Mouse (Mus musculus) liver, embryonic 11.5 days (tissue): ENCODE data around the gene Camkmt. TPM values are rescaled to one million over a fixed set of nuclear protein-coding genes. Genes with fewer than 3 reads are reported as not detected.

Source experiments
- ATAC-seq: fragments of 200-750 bp; cut with Nextera tagmentation; replicated peaks from 2 replicates; pipeline ENCODE4 v1.8.0; 2017; ENCODE audit warnings: moderate number of reproducible peaks, mild to moderate bottlenecking, moderate TSS enrichment, moderate library complexity; ENCODE audit not compliant: low FRiP score
- DNase-seq: peaks from one replicate; pipeline ENCODE4 v3.0.0-alpha.2; 2017; ENCODE audit warnings: low spot score
- H3K27ac ChIP-seq: fragments of 300-500 bp; sonication (generic); 2 replicates; pipeline ENCODE4 v1.5.1; 2014; ENCODE audit warnings: mild to moderate bottlenecking, low read depth, low read length, control low read depth
- H3K27me3 ChIP-seq: fragments of 300-500 bp; sonication (generic); replicated peaks from 2 replicates; pipeline ENCODE4 v1.6.1; 2014; ENCODE audit warnings: low read length, mixed read lengths; ENCODE audit not compliant: control insufficient read depth, insufficient read depth
- H3K36me3 ChIP-seq: fragments of 300-500 bp; sonication (generic); 2 replicates; pipeline ENCODE4 v1.6.1; 2014; ENCODE audit warnings: mild to moderate bottlenecking, low read length, moderate library complexity, mixed read lengths; ENCODE audit not compliant: control insufficient read depth, insufficient read depth
- H3K4me1 ChIP-seq: fragments of 300-500 bp; sonication (generic); replicated peaks from 2 replicates; pipeline ENCODE4 v1.6.1; 2014; ENCODE audit warnings: low read length, mixed read lengths; ENCODE audit not compliant: control insufficient read depth, insufficient read depth
- H3K4me2 ChIP-seq: fragments of 300-500 bp; sonication (generic); 2 replicates; pipeline ENCODE4 v1.6.1; 2014; ENCODE audit warnings: mild to moderate bottlenecking, control low read depth, moderate library complexity
- H3K4me3 ChIP-seq: fragments of 300-500 bp; sonication (generic); 2 replicates; pipeline ENCODE4 v1.5.1; 2014; ENCODE audit warnings: low read depth, low read length, control low read depth
- H3K9ac ChIP-seq: fragments of 300-500 bp; sonication (generic); 2 replicates; pipeline ENCODE4 v1.6.1; 2014; ENCODE audit warnings: low read depth, low read length, control low read depth
- H3K9me3 ChIP-seq: fragments of 300-500 bp; sonication (generic); 2 replicates; pipeline ENCODE4 v1.6.1; 2016; ENCODE audit warnings: low read length, inconsistent platforms, mixed read lengths; ENCODE audit not compliant: control insufficient read depth
- WGBS: fragments of 180-500 bp; shearing (Covaris S2); extraction: QIAGEN DNeasy Blood & Tissue Kit; methylation state at CpG from one replicate; pipeline ENCODE4 v1.1.7; 2014; 5-methylcytosine and 5-hydroxymethylcytosine counted together
- polyA plus RNA-seq: library from polyadenylated mRNA; unstranded; fragments of >200 nt; fragmentation: Nextera tagmentation; extraction: Ambion mirVana; gene quantifications from 2 replicates; pipeline ENCODE4 v1.2.1, GENCODE M21; 2014

Camkmt gene
- polyA plus RNA-seq, 1 experiment from 2014 or later: 6.4 TPM

- WGBS: 78% methylated on average over 7 of the region's 7 CpGs
Measured at GRCm38 (mm10) chr17:85379101-85379500, 288.7 kb downstream of the Camkmt start.

GRCm38 (mm10) chr17:85381578-85382223 is 291.3 kb downstream of the Camkmt start:
- ATAC-seq (no peak), DNase-seq (no peak)
- 74% methylated on average over 8 of the region's 8 CpGs for WGBS
- Histone ChIP-seq H3K4me3 (no peak overlapping the region), H3K4me1 (peaks cover 4% of the 10 kb centered on the region; the same call in 1 of the 2 replicates), H3K9me3 (no peaks in the 10 kb centered on the region), H3K27ac (no peak overlapping the region), H3K9ac (no peak overlapping the region), H3K36me3 (no peaks in the 10 kb centered on the region), H3K27me3 (no peaks in the 10 kb centered on the region), H3K4me2 (no peak overlapping the region)

More at GRCm38 (mm10) chr17:85379101-85379500, 288.7 kb downstream of the Camkmt start:
- Histone ChIP-seq H3K9me3 (no peaks in the 10 kb centered on the region), H3K4me3 (no peak overlapping the region), H3K9ac (no peak overlapping the region), H3K4me1 (peaks cover 4% of the 10 kb centered on the region; the same call in 1 of the 2 replicates), H3K27me3 (no peaks in the 10 kb centered on the region), H3K4me2 (no peak overlapping the region), H3K36me3 (no peaks in the 10 kb centered on the region), H3K27ac (no peak overlapping the region)
- DNase-seq (no peak), ATAC-seq (no peak)

- ATAC-seq (no peak), DNase-seq (no peak)
- Histone ChIP-seq H3K27ac (no peak overlapping the region), H3K4me2 (no peak overlapping the region; the same call in 1 of the 2 replicates), H3K9ac (no peak overlapping the region), H3K27me3 (no peaks in the 10 kb centered on the region), H3K4me1 (peaks cover 4% of the 10 kb centered on the region; the same call in 1 of the 2 replicates), H3K36me3 (no peaks in the 10 kb centered on the region), H3K9me3 (no peaks in the 10 kb centered on the region), H3K4me3 (no peak overlapping the region)
- WGBS: 65% methylated on average over 4 of the region's 4 CpGs
Measured at GRCm38 (mm10) chr17:85382344-85382743, 292.0 kb downstream of the Camkmt start.

- Histone ChIP-seq H3K9me3 (no peaks in the 10 kb centered on the region), H3K36me3 (no peaks in the 10 kb centered on the region), H3K9ac (no peak overlapping the region; the same call in 1 of the 2 replicates), H3K27ac (peak overlapping the region; percentile 46; the same call in 1 of the 2 replicates), H3K4me2 (peak overlapping the region; percentile 16), H3K4me1 (peaks cover 4% of the 10 kb centered on the region; the same call in 1 of the 2 replicates), H3K4me3 (no peak overlapping the region), H3K27me3 (no peaks in the 10 kb centered on the region)
- WGBS: 58% methylated on average over 6 of the region's 6 CpGs
- ATAC-seq (peak; percentile 87), DNase-seq (no peak)
Measured at GRCm38 (mm10) chr17:85382906-85383305, 292.6 kb downstream of the Camkmt start.

- H3K27me3 ChIP-seq: no peaks in the 10 kb centered on the region
- ATAC-seq (no peak), DNase-seq (no peak)
Measured at GRCm38 (mm10) chr17:85393091-85393890, 302.9 kb downstream of the Camkmt start.

GRCm38 (mm10) chr17:85393891-85394321 is 303.6 kb downstream of the Camkmt start:
- no peaks in the 10 kb centered on the region for H3K9me3 ChIP-seq
- DNase-seq (no peak), ATAC-seq (no peak)
- no peak overlapping the region for H3K9ac ChIP-seq
- no peak overlapping the region for H3K27ac ChIP-seq
- H3K4me2 ChIP-seq: no peak overlapping the region
- 85% methylated on average over 7 of the region's 7 CpGs for WGBS
- no peaks in the 10 kb centered on the region for H3K36me3 ChIP-seq
- no peak overlapping the region for H3K4me3 ChIP-seq
- H3K4me1 ChIP-seq: no peaks in the 10 kb centered on the region
- H3K27me3 ChIP-seq: no peaks in the 10 kb centered on the region

More at GRCm38 (mm10) chr17:85393091-85393890, 302.9 kb downstream of the Camkmt start:
- H3K4me2 ChIP-seq: no peak overlapping the region
- H3K4me3 ChIP-seq: no peak overlapping the region
- H3K9ac ChIP-seq: no peak overlapping the region
- no peaks in the 10 kb centered on the region for H3K4me1 ChIP-seq
- H3K27ac ChIP-seq: no peak overlapping the region
- no peaks in the 10 kb centered on the region for H3K9me3 ChIP-seq
- no peaks in the 10 kb centered on the region for H3K36me3 ChIP-seq
- WGBS: 86% methylated on average over 16 of the region's 16 CpGs

GRCm38 (mm10) chr17:85395502-85395901 is 305.1 kb downstream of the Camkmt start:
- H3K27me3 ChIP-seq: no peaks in the 10 kb centered on the region
- H3K9me3 ChIP-seq: no peaks in the 10 kb centered on the region
- WGBS: 40% methylated on average over 5 of the region's 5 CpGs
- H3K4me3 ChIP-seq: no peak overlapping the region
- H3K36me3 ChIP-seq: no peaks in the 10 kb centered on the region
- H3K4me2 ChIP-seq: no peak overlapping the region
- no peaks in the 10 kb centered on the region for H3K4me1 ChIP-seq
- 0 out of 2 replicates have a peak, but pooled peaks have one; percentile 23 for ATAC-seq
- no peak overlapping the region for H3K9ac ChIP-seq
- no peak overlapping the region for H3K27ac ChIP-seq
- no peak for DNase-seq

- Histone ChIP-seq H3K9me3 (no peaks in the 10 kb centered on the region), H3K27ac (no peak overlapping the region), H3K9ac (no peak overlapping the region), H3K4me3 (no peak overlapping the region), H3K4me2 (no peak overlapping the region), H3K4me1 (no peaks in the 10 kb centered on the region), H3K27me3 (no peaks in the 10 kb centered on the region; the same call in 1 of the 2 replicates), H3K36me3 (no peaks in the 10 kb centered on the region)
- ATAC-seq (no peak), DNase-seq (no peak)
- 75% methylated on average over 4 of the region's 4 CpGs for WGBS
Measured at GRCm38 (mm10) chr17:85400751-85401150, 310.4 kb downstream of the Camkmt start.
